Mouse (Mus musculus) hindbrain, embryonic 13.5 days (tissue): ENCODE measurements around the gene Rapsn. TPM values are rescaled to one million over a fixed set of nuclear protein-coding genes. Genes with fewer than 3 reads are reported as not detected.
A peak's percentile ranks its signal among the peaks of the same experiment; 100 is the strongest.
"Not testable (repeated sequence)": the region's sequence is repeated elsewhere in the genome, so short reads cannot be mapped to it uniquely, and the experiment has no call there.

Experiments used
- ATAC-seq: fragments of 200-750 bp; cut with Nextera tagmentation; 2 replicates; pipeline ENCODE4 v1.8.0; 2017; ENCODE audit warnings: moderate TSS enrichment; ENCODE audit not compliant: low FRiP score
- H3K27ac ChIP-seq: fragments of 300-500 bp; sonication (generic); 2 replicates; pipeline ENCODE4 v1.5.1; 2015; ENCODE audit warnings: inconsistent platforms, mild to moderate bottlenecking, moderate library complexity
- H3K27me3 ChIP-seq: fragments of 300-500 bp; sonication (generic); 2 replicates; pipeline ENCODE4 v1.6.1; 2015; ENCODE audit warnings: mild to moderate bottlenecking, inconsistent platforms
- H3K36me3 ChIP-seq: fragments of 300-500 bp; sonication (generic); 2 replicates; pipeline ENCODE4 v1.6.1; 2015; ENCODE audit warnings: mild to moderate bottlenecking, inconsistent platforms
- H3K4me1 ChIP-seq: fragments of 300-500 bp; sonication (generic); replicated peaks from 2 replicates; pipeline ENCODE4 v1.6.1; 2015; ENCODE audit warnings: inconsistent platforms
- H3K4me2 ChIP-seq: fragments of 300-500 bp; sonication (generic); 2 replicates; pipeline ENCODE4 v1.6.1; 2015; ENCODE audit warnings: inconsistent platforms, mild to moderate bottlenecking, moderate library complexity
- H3K4me3 ChIP-seq: fragments of 300-500 bp; sonication (generic); 2 replicates; pipeline ENCODE4 v1.5.1; 2015; ENCODE audit warnings: mild to moderate bottlenecking, inconsistent platforms
- H3K9ac ChIP-seq: fragments of 300-500 bp; sonication (generic); 2 replicates; pipeline ENCODE4 v1.6.1; 2015; ENCODE audit warnings: mild to moderate bottlenecking, inconsistent platforms
- H3K9me3 ChIP-seq: fragments of 300-500 bp; sonication (generic); 2 replicates; pipeline ENCODE4 v1.6.1; 2016; ENCODE audit warnings: inconsistent platforms
- WGBS: fragments of 180-500 bp; shearing (Covaris S2); methylation state at CpG from one replicate; pipeline ENCODE4 v1.1.7; 2015; 5-methylcytosine and 5-hydroxymethylcytosine counted together
- polyA plus RNA-seq: library from polyadenylated mRNA; unstranded; fragments of >200 nt; fragmentation: Nextera tagmentation; extraction: Ambion mirVana; gene quantifications from 2 replicates; pipeline ENCODE4 v1.2.1, GENCODE M21; 2015

Rapsn gene
- polyA plus RNA-seq, 1 experiment from 2014 or later = 0.99 TPM

GRCm38 (mm10) chr2:91027391-91028214, 7.8 kb upstream of the Rapsn start:
- ATAC-seq = no peak
- H3K36me3 ChIP-seq = no peaks in the 10 kb centered on the region
- no peak overlapping the region for H3K4me3 ChIP-seq
- H3K27me3 ChIP-seq = no peaks in the 10 kb centered on the region
- H3K27ac ChIP-seq = no peak overlapping the region
- WGBS = 80% methylated on average over 9 of the region's 9 CpGs
- H3K9me3 ChIP-seq = no peaks in the 10 kb centered on the region
- no peak overlapping the region for H3K4me2 ChIP-seq
- no peaks in the 10 kb centered on the region for H3K4me1 ChIP-seq
- H3K9ac ChIP-seq = no peak overlapping the region

GRCm38 (mm10) chr2:91031216-91031615, 4.2 kb upstream of the Rapsn start:
- Histone ChIP-seq H3K27me3 (no peaks in the 10 kb centered on the region), H3K9me3 (no peaks in the 10 kb centered on the region), H3K4me2 (no peak overlapping the region), H3K9ac (no peak overlapping the region), H3K36me3 (no peaks in the 10 kb centered on the region), H3K4me3 (no peak overlapping the region), H3K27ac (no peak overlapping the region), H3K4me1 (no peaks in the 10 kb centered on the region)
- WGBS = 84% methylated on average over 4 of the region's 4 CpGs
- no peak for ATAC-seq

GRCm38 (mm10) chr2:91033000-91033399, 2.4 kb upstream of the Rapsn start:
- no peak overlapping the region for H3K4me3 ChIP-seq
- no peaks in the 10 kb centered on the region for H3K27me3 ChIP-seq
- H3K9ac ChIP-seq = no peak overlapping the region
- no peaks in the 10 kb centered on the region for H3K9me3 ChIP-seq
- H3K4me2 ChIP-seq = no peak overlapping the region
- ATAC-seq = no peak
- H3K27ac ChIP-seq = no peak overlapping the region
- no peaks in the 10 kb centered on the region for H3K4me1 ChIP-seq
- WGBS = 19% methylated on average over 3 of the region's 3 CpGs
- no peaks in the 10 kb centered on the region for H3K36me3 ChIP-seq

- no peak overlapping the region; the same call in 1 of the 2 replicates for H3K9ac ChIP-seq
- 72% methylated on average over 8 of the region's 8 CpGs for WGBS
- H3K4me3 ChIP-seq = no peak overlapping the region
- no peak overlapping the region for H3K4me2 ChIP-seq
- H3K27ac ChIP-seq = no peak overlapping the region
- H3K9me3 ChIP-seq = no peaks in the 10 kb centered on the region; the same call in 1 of the 2 replicates
- no peaks in the 10 kb centered on the region for H3K36me3 ChIP-seq
- no peaks in the 10 kb centered on the region for H3K27me3 ChIP-seq
- no peak for ATAC-seq
- H3K4me1 ChIP-seq = peaks cover 5% of the 10 kb centered on the region
Observed at GRCm38 (mm10) chr2:91041786-91042185, 6.4 kb downstream of the Rapsn start.

GRCm38 (mm10) chr2:91042651-91043398, 7.4 kb downstream of the Rapsn start:
- no peak for ATAC-seq
- 68% methylated on average over 21 of the region's 21 CpGs for WGBS
- Histone ChIP-seq H3K36me3 (no peaks in the 10 kb centered on the region), H3K27me3 (no peaks in the 10 kb centered on the region), H3K4me3 (no peak overlapping the region), H3K4me2 (no peak overlapping the region), H3K27ac (no peak overlapping the region), H3K9me3 (no peaks in the 10 kb centered on the region; the same call in 1 of the 2 replicates), H3K9ac (no peak overlapping the region), H3K4me1 (peaks cover 5% of the 10 kb centered on the region)

GRCm38 (mm10) chr2:91044727-91045126, 9.3 kb downstream of the Rapsn start:
- Histone ChIP-seq H3K9me3 (no peaks in the 10 kb centered on the region; the same call in 1 of the 2 replicates), H3K27ac (no peak overlapping the region), H3K27me3 (no peaks in the 10 kb centered on the region), H3K4me2 (no peak overlapping the region), H3K4me1 (peaks cover 5% of the 10 kb centered on the region), H3K4me3 (no peak overlapping the region), H3K36me3 (no peaks in the 10 kb centered on the region), H3K9ac (no peak overlapping the region)
- ATAC-seq = no peak
- WGBS = 81% methylated on average over 13 of the region's 13 CpGs

- WGBS = 86% methylated on average over 1 of the region's 1 CpGs
- H3K27ac ChIP-seq = not testable (repeated sequence)
Observed at GRCm38 (mm10) chr2:91045805-91046204, 10.4 kb downstream of the Rapsn start.

GRCm38 (mm10) chr2:91047359-91047758, 11.9 kb downstream of the Rapsn start:
- no peak for ATAC-seq
- 80% methylated on average over 9 of the region's 9 CpGs for WGBS

More at GRCm38 (mm10) chr2:91045805-91046204, 10.4 kb downstream of the Rapsn start:
- H3K4me1 ChIP-seq, ATAC-seq, H3K9ac ChIP-seq, H3K4me2 ChIP-seq, H3K27me3 ChIP-seq, H3K4me3 ChIP-seq, H3K36me3 ChIP-seq, H3K9me3 ChIP-seq: not testable (repeated sequence)

GRCm38 (mm10) chr2:91051917-91052316, 16.5 kb downstream of the Rapsn start:
- H3K4me2 ChIP-seq = no peak overlapping the region
- H3K27ac ChIP-seq = no peak overlapping the region
- H3K27me3 ChIP-seq = no peaks in the 10 kb centered on the region
- H3K4me1 ChIP-seq = peaks cover 20% of the 10 kb centered on the region
- 78% methylated on average over 3 of the region's 3 CpGs for WGBS
- H3K9me3 ChIP-seq = no peaks in the 10 kb centered on the region
- ATAC-seq = no peak
- peaks cover 17% of the 10 kb centered on the region for H3K36me3 ChIP-seq
- H3K4me3 ChIP-seq = no peak overlapping the region
- no peak overlapping the region for H3K9ac ChIP-seq

More at GRCm38 (mm10) chr2:91047359-91047758, 11.9 kb downstream of the Rapsn start:
- no peaks in the 10 kb centered on the region for H3K9me3 ChIP-seq
- no peaks in the 10 kb centered on the region; the same call in 1 of the 2 replicates for H3K36me3 ChIP-seq
- H3K9ac ChIP-seq = no peak overlapping the region
- no peak overlapping the region for H3K27ac ChIP-seq
- no peak overlapping the region for H3K4me2 ChIP-seq
- no peak overlapping the region for H3K4me3 ChIP-seq
- H3K27me3 ChIP-seq = no peaks in the 10 kb centered on the region
- H3K4me1 ChIP-seq = peaks cover 5% of the 10 kb centered on the region

- H3K27ac ChIP-seq = no peak overlapping the region
- no peak overlapping the region for H3K9ac ChIP-seq
- peak overlapping the region; percentile 0; the same call in 1 of the 2 replicates for H3K4me3 ChIP-seq
- H3K36me3 ChIP-seq = peaks cover 25% of the 10 kb centered on the region
- 56% methylated on average over 2 of the region's 2 CpGs for WGBS
- H3K9me3 ChIP-seq = no peaks in the 10 kb centered on the region
- peaks cover 20% of the 10 kb centered on the region for H3K4me1 ChIP-seq
- no peak for ATAC-seq
- no peaks in the 10 kb centered on the region for H3K27me3 ChIP-seq
- peak overlapping the region; percentile 99 for H3K4me2 ChIP-seq
Observed at GRCm38 (mm10) chr2:91052752-91053151, 17.3 kb downstream of the Rapsn start.

GRCm38 (mm10) chr2:91053181-91053933, 17.9 kb downstream of the Rapsn start:
- Histone ChIP-seq H3K4me2 (peak overlapping the region; percentile 99), H3K36me3 (peaks cover 31% of the 10 kb centered on the region), H3K9ac (peak overlapping the region; percentile 85), H3K27me3 (no peaks in the 10 kb centered on the region), H3K9me3 (no peaks in the 10 kb centered on the region), H3K4me1 (peaks cover 20% of the 10 kb centered on the region), H3K4me3 (peak overlapping the region; percentile 79), H3K27ac (0 out of 2 replicates have a peak overlapping the region, but pooled peaks have one; percentile 94)
- peak; percentile 75; the same call in 1 of the 2 replicates for ATAC-seq
- WGBS = under 1% methylated on average over 6 of the region's 6 CpGs

- Histone ChIP-seq H3K4me1 (peaks cover 20% of the 10 kb centered on the region), H3K27me3 (no peaks in the 10 kb centered on the region), H3K4me2 (peak within 1 kb of the TSS; percentile 99), H3K9ac (peak within 1 kb of the TSS; percentile 85), H3K4me3 (peak within 1 kb of the TSS; percentile 79), H3K27ac (peak within 1 kb of the TSS; percentile 94), H3K36me3 (peaks cover 37% of the 10 kb centered on the region), H3K9me3 (no peaks in the 10 kb centered on the region)
- ATAC-seq = peak; percentile 99
- WGBS = 0% methylated on average over 40 of the region's 40 CpGs
Observed at GRCm38 (mm10) chr2:91053934-91054382, 18.5 kb downstream of the Rapsn start, which contains the start of gene Psmc3. Gene Psmc3, plus strand, starts transcription at chr2:91054009.
